8 mouse cellular contexts compared by ENCODE assay signal in the genomic region with DNA sequence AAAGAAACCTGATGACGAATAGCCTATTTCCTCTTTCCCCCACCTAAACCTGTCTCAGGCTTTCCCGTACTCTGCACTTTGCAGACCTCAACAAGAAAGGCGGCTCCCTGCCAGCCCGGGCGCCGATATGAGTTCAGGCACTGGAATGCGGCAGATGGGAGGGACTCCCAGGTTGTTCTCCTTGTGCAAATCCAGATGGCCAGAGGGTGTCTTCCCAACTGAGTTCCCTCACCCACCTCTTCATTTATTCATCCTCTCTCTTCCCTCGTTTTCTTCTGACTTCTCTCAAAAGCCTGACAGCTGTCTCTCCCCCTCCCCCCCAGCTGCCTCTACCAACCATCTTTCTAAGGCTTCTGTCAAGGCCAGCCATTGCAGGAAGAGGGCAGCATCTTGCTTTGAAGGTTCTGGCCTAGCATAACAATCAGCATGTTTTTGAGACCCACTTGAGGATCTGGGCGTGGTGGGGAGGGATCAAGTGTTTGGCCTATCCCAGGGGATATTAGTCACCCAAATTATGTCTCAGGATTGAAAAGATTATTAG.
DNase-seq lines count a peak whose midpoint lies in the region; ATAC-seq lines count a peak whose summit lies in the region.

No protein-coding gene starts in this region.

- peaks cover 72% of the 10 kb centered on the region for H3K4me1 ChIP-seq in forebrain, embryonic 10.5 days
- H3K4me1 ChIP-seq in hindbrain, embryonic 11.5 days (replicated peaks; ENCODE audit: control insufficient read depth, insufficient read depth, low read length), result 0 out of 2 replicates have a peak, but pooled peaks cover 4% of the 10 kb centered on the region
- H3K4me1 ChIP-seq in midbrain, embryonic 11.5 days (ENCODE audit: control insufficient read depth, insufficient read depth, low read length), result peaks cover 27% of the 10 kb centered on the region

- H3K27ac ChIP-seq in forebrain, embryonic 10.5 days, result peak overlapping the region; percentile 84
- no peak overlapping the region for H3K27ac ChIP-seq in hindbrain, embryonic 11.5 days (ENCODE audit: low read depth, low read length)
- H3K27ac ChIP-seq in midbrain, embryonic 11.5 days (ENCODE audit: low read depth, low read length), result peak overlapping the region; percentile 63; the same call in 1 of the 2 replicates

- H3K4me3 ChIP-seq in forebrain, embryonic 10.5 days, result peak overlapping the region; percentile 34
- H3K4me3 ChIP-seq in hindbrain, embryonic 11.5 days (ENCODE audit: low read depth, low read length), result no peak overlapping the region
- H3K4me3 ChIP-seq in midbrain, embryonic 11.5 days (ENCODE audit: low read depth, low read length), result no peak overlapping the region

- WGBS in forebrain, embryonic 10.5 days, result 8% methylated on average over 9 of the region's 9 CpGs
- 16% methylated on average over 9 of the region's 9 CpGs for WGBS in hindbrain, embryonic 11.5 days
- WGBS in midbrain, embryonic 11.5 days, result 13% methylated on average over 9 of the region's 9 CpGs

- no peak overlapping the region for H3K9ac ChIP-seq in hindbrain, embryonic 11.5 days (ENCODE audit: low read depth, low read length)
- H3K9ac ChIP-seq in midbrain, embryonic 11.5 days (ENCODE audit: low read length), result 0 out of 2 replicates have a peak overlapping the region, but pooled peaks have one; percentile 20

- H3K9me3 ChIP-seq in forebrain, embryonic 10.5 days, result no peaks in the 10 kb centered on the region
- no peaks in the 10 kb centered on the region for H3K9me3 ChIP-seq in hindbrain, embryonic 11.5 days (ENCODE audit: control insufficient read depth, low read length)
- H3K9me3 ChIP-seq in midbrain, embryonic 11.5 days (ENCODE audit: control insufficient read depth, low read length), result no peaks in the 10 kb centered on the region

- DNase-seq in urinary bladder, postnatal 14 days (ENCODE audit: low spot score), result peak; percentile 62
- no peak for DNase-seq in urinary bladder, postnatal 10 days (ENCODE audit: low spot score)
- peak; percentile 66 for DNase-seq in forebrain, embryonic 10.5 days (ENCODE audit: extremely low spot score, low spot score)
- peak; percentile 57 for DNase-seq in hindbrain, embryonic 11.5 days (ENCODE audit: low spot score)
- DNase-seq in left cerebral cortex, adult 9 months (ENCODE audit: low spot score in 2 of 2), result peak; percentile 31 to 69
- peak; percentile 92 for DNase-seq in midbrain, embryonic 11.5 days (ENCODE audit: low spot score, missing footprints)
- peak; percentile 77 for DNase-seq in thymus, postnatal 14 days
- DNase-seq in cerebellum, adult 11 months, result no peak

- ATAC-seq in hindbrain, embryonic 11.5 days (ENCODE audit: low FRiP score), result no peak
- no peak for ATAC-seq in midbrain, embryonic 11.5 days (ENCODE audit: low FRiP score)

- no peaks in the 10 kb centered on the region for H3K36me3 ChIP-seq in forebrain, embryonic 10.5 days (replicated peaks)
- H3K36me3 ChIP-seq in hindbrain, embryonic 11.5 days (ENCODE audit: control insufficient read depth, insufficient read depth, low read length), result no peaks in the 10 kb centered on the region
- H3K36me3 ChIP-seq in midbrain, embryonic 11.5 days (ENCODE audit: control insufficient read depth, insufficient read depth, low read length), result no peaks in the 10 kb centered on the region

- no peaks in the 10 kb centered on the region for H3K27me3 ChIP-seq in forebrain, embryonic 10.5 days (ENCODE audit: poor library complexity, severe bottlenecking)
- H3K27me3 ChIP-seq in hindbrain, embryonic 11.5 days (ENCODE audit: control insufficient read depth, insufficient read depth, low read length), result no peaks in the 10 kb centered on the region
- no peaks in the 10 kb centered on the region for H3K27me3 ChIP-seq in midbrain, embryonic 11.5 days (ENCODE audit: control insufficient read depth, insufficient read depth, low read length)

- peak overlapping the region; percentile 11; the same call in 1 of the 2 replicates for H3K4me2 ChIP-seq in hindbrain, embryonic 11.5 days (replicated peaks; ENCODE audit: low read depth, low read length)
- peak overlapping the region; percentile 15; the same call in 1 of the 2 replicates for H3K4me2 ChIP-seq in midbrain, embryonic 11.5 days

Comparison
In these comparisons a context has a peak if more than half of its experiments do, and no peak if none do; other contexts are left out.
1. DNase-seq: peak in urinary bladder, postnatal 14 days (single experiment), forebrain, embryonic 10.5 days (single experiment), hindbrain, embryonic 11.5 days (single experiment), left cerebral cortex, adult 9 months (2 of 2), midbrain, embryonic 11.5 days (single experiment) and thymus, postnatal 14 days (single experiment); none in urinary bladder, postnatal 10 days (single experiment) and cerebellum, adult 11 months (single experiment).